Mouse (Mus musculus) forebrain, embryonic 14.5 days (tissue): ENCODE results near the gene Slc9b2. TPM values are rescaled to one million over a fixed set of nuclear protein-coding genes. Genes with fewer than 3 reads are reported as not detected.

Experiments used
- ATAC-seq: fragments of 200-750 bp; cut with Nextera tagmentation; 2 replicates; pipeline ENCODE4 v1.8.0; 2017; ENCODE audit warnings: mild to moderate bottlenecking, moderate library complexity
- DNase-seq: peaks from one replicate; pipeline ENCODE4 v3.0.0-alpha.2; 2015; ENCODE audit warnings: low spot score
- H3K27ac ChIP-seq: fragments of 300-500 bp; sonication (generic); 2 replicates; pipeline ENCODE4 v1.5.1; 2014; ENCODE audit warnings: low read depth, mild to moderate bottlenecking, control low read depth, low read length, moderate library complexity
- H3K27me3 ChIP-seq: fragments of 300-500 bp; sonication (generic); replicated peaks from 2 replicates; pipeline ENCODE4 v1.6.1; 2014; ENCODE audit warnings: low read length, control low read depth, mixed read lengths; ENCODE audit not compliant: control insufficient read depth, insufficient read depth
- H3K36me3 ChIP-seq: fragments of 300-500 bp; sonication (generic); 2 replicates; pipeline ENCODE4 v1.6.1; 2014; ENCODE audit warnings: low read length, control low read depth; ENCODE audit not compliant: control insufficient read depth, insufficient read depth
- H3K4me1 ChIP-seq: fragments of 300-500 bp; sonication (generic); 2 replicates; pipeline ENCODE4 v1.6.1; 2014; ENCODE audit warnings: antibody characterized with exemption, low read length, control low read depth; ENCODE audit not compliant: control insufficient read depth, insufficient read depth
- H3K4me2 ChIP-seq: fragments of 300-500 bp; sonication (generic); 2 replicates; pipeline ENCODE4 v1.6.1; 2014; ENCODE audit warnings: mild to moderate bottlenecking, control low read depth, low read length
- H3K4me3 ChIP-seq: fragments of 300-500 bp; sonication (generic); 2 replicates; pipeline ENCODE4 v1.5.1; 2014; ENCODE audit warnings: low read depth, low read length, control low read depth
- H3K9ac ChIP-seq: fragments of 300-500 bp; sonication (generic); 2 replicates; pipeline ENCODE4 v1.6.1; 2014; ENCODE audit warnings: mild to moderate bottlenecking, low read length, control low read depth, moderate library complexity
- H3K9me3 ChIP-seq: fragments of 300-500 bp; sonication (generic); replicated peaks from 2 replicates; pipeline ENCODE4 v1.6.1; 2016; ENCODE audit warnings: low read length, control low read depth, mixed read lengths; ENCODE audit not compliant: control insufficient read depth
- whole genome bisulfite sequencing: fragments of 180-500 bp; shearing (Covaris S2); extraction: QIAGEN DNeasy Blood & Tissue Kit; methylation state at CpG from one replicate; pipeline ENCODE4 v1.1.7; 2014; 5-methylcytosine and 5-hydroxymethylcytosine counted together
- polyA plus RNA-seq: library from polyadenylated mRNA; unstranded; fragments of >200 nt; fragmentation: Nextera tagmentation; extraction: Ambion mirVana; gene quantifications from 2 replicates; pipeline ENCODE4 v1.2.1, GENCODE M21; 2014

Slc9b2 gene
- polyA plus RNA-seq, 1 experiment from 2014 or later, result 0.79 TPM

GRCm38 (mm10) chr3:135357394-135357793 lies 49.9 kb downstream of the Slc9b2 start:
- H3K27ac ChIP-seq, result no peak overlapping the region
- no peak overlapping the region for H3K4me3 ChIP-seq
- DNase-seq (no peak), ATAC-seq (no peak)
- no peaks in the 10 kb centered on the region for H3K27me3 ChIP-seq
- H3K36me3 ChIP-seq, result no peaks in the 10 kb centered on the region
- no peak overlapping the region for H3K9ac ChIP-seq
- H3K9me3 ChIP-seq, result no peaks in the 10 kb centered on the region
- no peak overlapping the region for H3K4me2 ChIP-seq
- WGBS, result 95% methylated on average over 4 of the region's 4 CpGs
- no peaks in the 10 kb centered on the region for H3K4me1 ChIP-seq

- no peaks in the 10 kb centered on the region for H3K9me3 ChIP-seq
- ATAC-seq, result no peak
- H3K4me1 ChIP-seq, result no peaks in the 10 kb centered on the region
- H3K4me2 ChIP-seq, result no peak overlapping the region
- 80% methylated on average over 3 of the region's 3 CpGs for WGBS
- H3K36me3 ChIP-seq, result no peaks in the 10 kb centered on the region
- H3K9ac ChIP-seq, result no peak overlapping the region
- H3K27ac ChIP-seq, result no peak overlapping the region
- DNase-seq, result no peak
- H3K4me3 ChIP-seq, result no peak overlapping the region
- no peaks in the 10 kb centered on the region for H3K27me3 ChIP-seq
These were observed 68.3 kb downstream of the Slc9b2 start for GRCm38 (mm10) chr3:135375836-135376235.

GRCm38 (mm10) chr3:135377445-135377844 lies 69.9 kb downstream of the Slc9b2 start:
- ATAC-seq (no peak), DNase-seq (no peak)
- 86% methylated on average over 10 of the region's 10 CpGs for WGBS
- Histone ChIP-seq H3K4me2 (no peak overlapping the region), H3K27ac (no peak overlapping the region), H3K4me1 (no peaks in the 10 kb centered on the region), H3K9me3 (no peaks in the 10 kb centered on the region), H3K9ac (no peak overlapping the region), H3K27me3 (no peaks in the 10 kb centered on the region), H3K4me3 (no peak overlapping the region), H3K36me3 (no peaks in the 10 kb centered on the region)

DNA sequence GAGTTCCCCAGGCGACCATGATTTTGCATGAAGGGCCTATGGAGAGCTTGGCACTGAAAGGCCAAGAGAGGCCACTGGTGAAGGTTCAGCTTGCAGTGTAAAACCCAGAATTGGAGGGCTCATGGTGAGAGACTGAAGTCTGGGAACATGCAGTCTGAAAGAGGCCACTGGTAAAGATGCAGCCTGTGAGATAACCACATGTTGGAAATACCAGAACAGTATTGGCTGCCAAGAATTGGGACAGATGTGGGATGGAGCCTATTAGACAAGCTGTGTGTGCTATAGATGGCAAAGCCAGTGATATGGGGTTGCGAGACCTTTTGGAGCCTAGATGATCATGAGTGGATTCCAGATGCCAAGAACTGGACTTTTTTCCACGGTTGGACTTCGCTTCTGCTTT lies 72.4 kb downstream of the Slc9b2 start:
- Histone ChIP-seq H3K4me3 (no peak overlapping the region), H3K27ac (no peak overlapping the region), H3K4me2 (no peak overlapping the region), H3K27me3 (no peaks in the 10 kb centered on the region), H3K36me3 (no peaks in the 10 kb centered on the region), H3K9me3 (no peaks in the 10 kb centered on the region), H3K9ac (no peak overlapping the region), H3K4me1 (no peaks in the 10 kb centered on the region)
- DNase-seq (no peak), ATAC-seq (no peak)
- WGBS, result 97% methylated on average over 4 of the region's 4 CpGs

- DNase-seq (no peak), ATAC-seq (no peak)
- WGBS, result 91% methylated on average over 6 of the region's 6 CpGs
- H3K4me2 ChIP-seq, result no peak overlapping the region
- H3K9me3 ChIP-seq, result no peaks in the 10 kb centered on the region
- no peak overlapping the region for H3K4me3 ChIP-seq
- no peaks in the 10 kb centered on the region for H3K4me1 ChIP-seq
- no peak overlapping the region for H3K9ac ChIP-seq
- no peaks in the 10 kb centered on the region for H3K27me3 ChIP-seq
- no peak overlapping the region for H3K27ac ChIP-seq
- H3K36me3 ChIP-seq, result no peaks in the 10 kb centered on the region
These were observed 85.7 kb downstream of the Slc9b2 start for GRCm38 (mm10) chr3:135393186-135393585.

Other genes with a start within 250 kb of the Slc9b2 start
- gene Cenpe, start 95.2 kb upstream of the Slc9b2 start, polyA plus RNA-seq, result 15.2 and 17.7 TPM in 2 replicates
- gene Bdh2, start 26.5 kb upstream of the Slc9b2 start, polyA plus RNA-seq, result 3.8 and 4.9 TPM in 2 replicates
- not detected in 2 replicates for gene Slc9b1, start 40.3 kb downstream of the Slc9b2 start, polyA plus RNA-seq
- gene Cisd2, start 116.2 kb downstream of the Slc9b2 start, polyA plus RNA-seq, result 42.5 and 49.5 TPM in 2 replicates
- 473 and 475 TPM in 2 replicates for gene Ube2d3, start 130.4 kb downstream of the Slc9b2 start, polyA plus RNA-seq
- 4.1 and 4.4 TPM in 2 replicates for gene Manba, start 177.9 kb downstream of the Slc9b2 start, polyA plus RNA-seq